Mouse (Mus musculus) bone marrow, adult 2 months (tissue): ENCODE results near the gene Mettl27. TPM values are rescaled to one million over a fixed set of nuclear protein-coding genes. Genes with fewer than 3 reads are reported as not detected.

Experiments used
- H3K27ac ChIP-seq: fragments of 200-500 bp; 2 replicates; pipeline ENCODE4 v1.5.1; 2012; ENCODE audit warnings: low read depth, mild to moderate bottlenecking, control low read depth, inconsistent platforms, low read length; ENCODE audit not compliant: control insufficient read depth, poor library complexity, insufficient read depth
- H3K4me1 ChIP-seq: fragments of 200-500 bp; 2 replicates; pipeline ENCODE4 v1.6.1; 2011; ENCODE audit warnings: low read length; ENCODE audit not compliant: control insufficient read depth, insufficient read depth
- H3K4me3 ChIP-seq: fragments of 200-500 bp; replicated peaks from 2 replicates; pipeline ENCODE3; 2011; ENCODE audit warnings: mild to moderate bottlenecking, low read depth, low read length, control low read depth; ENCODE audit not compliant: control insufficient read depth
- CTCF ChIP-seq: fragments of 200-500 bp; IDR thresholded peaks from 2 replicates; pipeline ENCODE4 v1.5.1; 2011; ENCODE audit warnings: low read length, control low read depth; ENCODE audit not compliant: control insufficient read depth, insufficient read depth
- POLR2A ChIP-seq: fragments of 200-500 bp; IDR thresholded peaks from 2 replicates; pipeline ENCODE4 v1.6.1; 2011; ENCODE audit warnings: low read depth, mild to moderate bottlenecking, control low read depth, low read length, borderline replicate concordance; ENCODE audit not compliant: control insufficient read depth
- WGBS: fragments of 180-500 bp; shearing (Covaris S2); methylation state at CpG from one replicate; pipeline ENCODE4 v1.1.7; 2018; 5-methylcytosine and 5-hydroxymethylcytosine counted together
- polyA plus RNA-seq: library from polyadenylated mRNA; stranded (reverse); fragments of >200 nt; gene quantifications from 2 replicates; pipeline ENCODE4 v1.2.4, GENCODE M21; 2011; ENCODE audit warnings: low replicate concordance; ENCODE audit not compliant: missing spikeins, insufficient read depth, insufficient read length

The Mettl27 gene
- polyA plus RNA-seq, 1 experiment, result 11.4 TPM

- no peak overlapping the region; the same call in 1 of the 2 replicates for H3K27ac ChIP-seq
- TF ChIP-seq POLR2A (no peak), CTCF (no peak)
- no peak overlapping the region for H3K4me3 ChIP-seq
- WGBS, result 84% methylated on average over 8 of the region's 8 CpGs
- no peaks in the 10 kb centered on the region for H3K4me1 ChIP-seq
These were observed 35.2 kb upstream of the Mettl27 start for GRCm38 (mm10) chr5:134896965-134897364.

- H3K4me3 ChIP-seq, result no peak overlapping the region
- no peak overlapping the region for H3K27ac ChIP-seq
- WGBS, result 90% methylated on average over 17 of the region's 17 CpGs
- no peak for TF ChIP-seq CTCF
- no peak for TF ChIP-seq POLR2A
- no peaks in the 10 kb centered on the region for H3K4me1 ChIP-seq
These were observed 34.6 kb upstream of the Mettl27 start for GRCm38 (mm10) chr5:134897596-134897995.

GRCm38 (mm10) chr5:134901012-134901643 is 31.0 kb upstream of the Mettl27 start:
- 56% methylated on average over 12 of the region's 12 CpGs for WGBS
- TF ChIP-seq POLR2A (no peak), CTCF (no peak)

GRCm38 (mm10) chr5:134901644-134902027 is 30.5 kb upstream of the Mettl27 start:
- Histone ChIP-seq H3K4me1 (no peaks in the 10 kb centered on the region), H3K4me3 (no peak overlapping the region), H3K27ac (no peak overlapping the region)
- WGBS, result 70% methylated on average over 8 of the region's 8 CpGs
- TF ChIP-seq CTCF, result no peak
- TF ChIP-seq POLR2A, result no peak

More at GRCm38 (mm10) chr5:134901012-134901643, 31.0 kb upstream of the Mettl27 start:
- Histone ChIP-seq H3K4me1 (no peaks in the 10 kb centered on the region), H3K27ac (no peak overlapping the region), H3K4me3 (no peak overlapping the region)

GRCm38 (mm10) chr5:134906633-134907032 is 25.5 kb upstream of the Mettl27 start, which contains the start of gene Tmem270:
Gene Tmem270 (minus strand): TSS chr5:134906733.
- WGBS, result 92% methylated on average over 6 of the region's 6 CpGs
- H3K27ac ChIP-seq, result no peak within 1 kb of the TSS
- H3K4me1 ChIP-seq, result no peaks in the 10 kb centered on the region
- H3K4me3 ChIP-seq, result no peak within 1 kb of the TSS
- TF ChIP-seq CTCF (no peak), POLR2A (no peak)

- Histone ChIP-seq H3K4me3 (no peak overlapping the region), H3K4me1 (no peaks in the 10 kb centered on the region), H3K27ac (no peak overlapping the region)
- WGBS, result 1% methylated on average over 13 of the region's 13 CpGs
- TF ChIP-seq CTCF (peak; percentile 97), POLR2A (no peak)
These were observed 25.0 kb upstream of the Mettl27 start for GRCm38 (mm10) chr5:134907135-134907534.

- Histone ChIP-seq H3K4me3 (no peak overlapping the region), H3K4me1 (no peaks in the 10 kb centered on the region; the same call in 1 of the 2 replicates), H3K27ac (no peak overlapping the region)
- TF ChIP-seq POLR2A, result no peak
- 90% methylated on average over 2 of the region's 2 CpGs for WGBS
These were observed 20.3 kb upstream of the Mettl27 start for GRCm38 (mm10) chr5:134911901-134912300.

- Histone ChIP-seq H3K4me1 (no peaks in the 10 kb centered on the region; the same call in 1 of the 2 replicates), H3K27ac (peak overlapping the region; percentile 80), H3K4me3 (peak overlapping the region; percentile 60)
- 58% methylated on average over 3 of the region's 3 CpGs for WGBS
- TF ChIP-seq POLR2A (no peak), CTCF (no peak)
These were observed 18.8 kb upstream of the Mettl27 start for GRCm38 (mm10) chr5:134913352-134913751.
